Mouse (Mus musculus) left cerebral cortex, postnatal 25 days (tissue): ENCODE results near the gene Mxra8. TPM values are rescaled to one million over a fixed set of nuclear protein-coding genes. Genes with fewer than 3 reads are reported as not detected.

ENCODE experiments used
- microRNA-seq, 2 experiments: library from miRNA; unstranded; fragments of <30 nt; microRNA quantifications; one replicate each; pipeline ENCODE4 v1.2.0; 2022
- total RNA-seq, 2 experiments: library from RNA; stranded (reverse); gene quantifications; 2 replicates each; pipeline ENCODE4 v1.2.3; 2021

The Mxra8 gene
- total RNA-seq, 2 experiments from 2014 or later, result 7.0 to 8.4 TPM

Small RNA genes within 50 kb of the gene (microRNA-seq; reads per million reads assigned to microRNA genes)
- 0 reads per million in 2 experiments for gene Gm27743

Other genes with a start within 250 kb of the Mxra8 start
- 10 to 100 TPM; 49.9 to 51.5 TPM for gene Slc35e2, start 238.3 kb upstream of the Mxra8 start, total RNA-seq
- 10 to 100 TPM; 45.9 to 53.1 TPM for gene Cdk11b, start 214.8 kb upstream of the Mxra8 start, total RNA-seq
- gene Gm10563, start 194.3 kb upstream of the Mxra8 start, total RNA-seq, result not detected
- 1 to 10 TPM; 2.5 to 2.9 TPM for gene Mmp23, start 186.3 kb upstream of the Mxra8 start, total RNA-seq
- gene Mib2, start 170.5 kb upstream of the Mxra8 start, total RNA-seq, result 100 to 1,000 TPM; 112 to 113 TPM
- gene Fndc10, start 145.3 kb upstream of the Mxra8 start, total RNA-seq, result 10 to 100 TPM; 26.5 to 29.2 TPM
- 10 to 100 TPM; 93.3 to 98.2 TPM for gene Ssu72, start 134.9 kb upstream of the Mxra8 start, total RNA-seq
- gene Tmem240, start 104.9 kb upstream of the Mxra8 start, total RNA-seq, result 10 to 100 TPM; 58.0 to 61.9 TPM
- 10 to 100 TPM; 44.0 to 52.3 TPM for gene Atad3a, start 78.6 kb upstream of the Mxra8 start, total RNA-seq
- 10 to 100 TPM; 14.0 to 16.6 TPM for gene Vwa1, start 65.0 kb upstream of the Mxra8 start, total RNA-seq
- 10 to 100 TPM; 16.8 to 20.7 TPM for gene Tmem88b, start 53.8 kb upstream of the Mxra8 start, total RNA-seq
- not detected for gene Ankrd65, start 49.2 kb upstream of the Mxra8 start, total RNA-seq
- 10 to 100 TPM; 93.9 to 97.9 TPM for gene Mrpl20, start 36.8 kb upstream of the Mxra8 start, total RNA-seq
- gene Ccnl2, start 27.2 kb upstream of the Mxra8 start, total RNA-seq, result 10 to 100 TPM; 65.7 to 78.1 TPM
- gene Aurkaip1, start 8.4 kb upstream of the Mxra8 start, total RNA-seq, result 100 to 1,000 TPM in 1 of 2 experiments, 10 to 100 TPM in 1; 99.6 to 104 TPM
- 10 to 100 TPM; 87.9 to 88.0 TPM for gene Dvl1, start 7.7 kb downstream of the Mxra8 start, total RNA-seq
- gene Tas1r3, start 23.7 kb downstream of the Mxra8 start, total RNA-seq, result under 1 TPM; 0.27 to 0.32 TPM
- gene Cptp, start 29.8 kb downstream of the Mxra8 start, total RNA-seq, result 10 to 100 TPM; 25.5 to 31.8 TPM
- 10 to 100 TPM; 38.1 to 38.5 TPM for gene Ints11, start 29.9 kb downstream of the Mxra8 start, total RNA-seq
- 10 to 100 TPM; 60.5 to 65.5 TPM for gene Pusl1, start 52.1 kb downstream of the Mxra8 start, total RNA-seq
- 100 to 1,000 TPM; 133 to 136 TPM for gene Acap3, start 52.1 kb downstream of the Mxra8 start, total RNA-seq
- 10 to 100 TPM; 71.9 to 72.7 TPM for gene Ube2j2, start 104.2 kb downstream of the Mxra8 start, total RNA-seq
- gene C1qtnf12, start 122.6 kb downstream of the Mxra8 start, total RNA-seq, result 10 to 100 TPM; 12.8 to 21.8 TPM
- gene B3galt6, start 153.0 kb downstream of the Mxra8 start, total RNA-seq, result 10 to 100 TPM in 1 of 2 experiments, 1 to 10 TPM in 1; 9.7 to 10.5 TPM
- gene Sdf4, start 153.2 kb downstream of the Mxra8 start, total RNA-seq, result 100 to 1,000 TPM; 182 to 184 TPM
- 1 to 10 TPM; 2.0 to 2.1 TPM for gene Tnfrsf4, start 174.2 kb downstream of the Mxra8 start, total RNA-seq
- gene Tnfrsf18, start 186.5 kb downstream of the Mxra8 start, total RNA-seq, result not detected
- gene Ttll10, start 219.7 kb downstream of the Mxra8 start, total RNA-seq, result not detected